Mouse (Mus musculus) 3T3-L1 (cell line): ENCODE measurements around the gene Yipf4.
"Not testable (repeated sequence)": the region's sequence is repeated elsewhere in the genome, so short reads cannot be mapped to it uniquely, and the experiment has no call there.

Source experiments
- DNase-seq: peaks from one replicate; pipeline ENCODE4 v3.0.0-alpha.2; 2015; ENCODE audit warnings: low read depth, low spot score

Gene Yipf4

DNA sequence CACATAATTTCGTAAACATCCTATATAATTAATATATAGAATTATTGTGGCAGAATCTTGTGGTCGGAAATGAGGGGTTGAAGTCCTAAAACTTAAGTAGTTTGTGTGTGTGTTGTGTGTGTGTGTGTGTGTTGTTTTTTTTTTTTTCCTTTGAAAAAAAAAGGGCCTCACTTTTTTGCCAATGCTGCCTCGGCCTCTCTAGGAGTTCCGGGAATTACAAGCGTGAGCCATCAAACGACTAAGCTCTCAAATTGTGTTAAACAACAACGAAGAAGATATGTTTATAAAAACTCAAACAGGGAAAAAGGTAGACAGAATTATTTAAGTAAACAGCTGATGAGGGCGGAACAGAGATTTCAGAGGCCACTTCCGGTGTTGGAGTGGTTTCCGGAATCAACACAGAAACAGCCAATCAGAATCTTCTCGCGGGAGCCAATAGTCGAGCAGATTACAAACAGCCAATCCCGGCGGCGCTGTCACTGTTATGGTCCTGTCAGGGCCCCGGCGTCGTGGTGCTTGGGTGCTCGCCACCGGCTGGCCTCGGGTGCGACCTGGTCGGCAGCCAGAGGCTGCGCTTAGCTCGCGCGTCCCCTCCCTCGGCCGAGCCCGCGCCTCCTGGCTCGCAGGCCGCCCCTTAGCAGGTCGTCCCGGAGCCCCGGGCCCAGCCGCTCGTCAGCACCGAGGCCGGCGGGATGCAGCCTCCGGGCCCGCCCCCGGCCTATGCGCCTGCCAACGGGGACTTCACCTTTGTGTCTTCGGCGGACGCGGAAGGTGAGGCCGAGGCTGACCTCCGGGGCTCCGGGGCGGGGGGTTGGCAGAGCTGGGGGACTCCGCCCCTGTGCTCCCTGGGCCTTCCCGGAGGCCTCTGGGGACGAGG is at the start of gene Yipf4:
Gene Yipf4, plus strand, starts transcription at position 470 of the 877 bp plus-strand sequence.
- DNase-seq: peak; percentile 99

DNA sequence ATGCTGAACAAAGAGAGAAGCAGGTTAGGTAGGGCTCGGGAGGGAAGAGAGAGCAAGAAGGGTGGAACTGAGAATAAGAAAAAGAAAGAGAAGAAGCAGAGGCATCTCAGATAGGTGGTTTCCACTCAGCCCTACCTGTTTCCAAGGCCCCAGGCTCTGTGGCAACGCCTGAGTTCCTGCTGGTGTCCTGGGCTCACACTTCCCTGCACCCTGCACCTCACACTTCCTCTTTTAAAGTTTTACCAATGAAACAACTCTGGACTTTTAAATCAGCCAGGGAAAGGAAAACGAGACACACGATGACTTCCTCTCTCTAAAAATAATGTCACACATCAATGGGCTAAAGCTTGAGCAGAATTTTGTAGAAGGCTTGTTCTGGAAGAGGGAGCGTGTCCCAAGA is 48.8 kb upstream of the Yipf4 start:
- no peak for DNase-seq

DNA sequence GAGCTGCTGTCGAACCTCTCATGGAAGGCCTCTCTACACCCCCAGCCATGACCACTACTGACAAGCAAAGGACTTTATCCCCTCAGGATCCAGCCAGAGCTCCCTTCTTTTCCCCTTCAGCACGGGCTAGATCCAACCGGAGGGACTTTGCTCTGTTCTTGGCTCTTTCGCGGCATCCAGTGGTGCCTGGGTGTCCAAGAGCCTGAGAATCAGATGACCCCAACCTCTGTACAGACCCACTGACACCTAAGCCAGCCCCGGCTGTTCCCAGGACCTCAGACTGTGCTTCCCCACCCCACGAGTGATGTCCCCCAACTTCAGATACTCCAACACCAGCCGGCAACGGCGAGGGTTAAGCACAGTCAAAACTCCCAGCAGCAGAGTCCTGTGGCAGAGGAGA is 39.5 kb upstream of the Yipf4 start:
- no peak for DNase-seq

- no peak for DNase-seq
Measured at GRCm38 (mm10) chr17:74453928-74454327, 35.4 kb upstream of the Yipf4 start.

GRCm38 (mm10) chr17:74454660-74455059 is 34.6 kb upstream of the Yipf4 start:
- no peak for DNase-seq

GRCm38 (mm10) chr17:74455426-74455825 is 33.9 kb upstream of the Yipf4 start:
- DNase-seq: no peak

- no peak for DNase-seq
Measured at GRCm38 (mm10) chr17:74456825-74457224, 32.5 kb upstream of the Yipf4 start.

GRCm38 (mm10) chr17:74457972-74458677 is 31.2 kb upstream of the Yipf4 start:
- no peak for DNase-seq

GRCm38 (mm10) chr17:74458711-74459408 is 30.4 kb upstream of the Yipf4 start, which contains the start of gene Nlrc4:
Gene Nlrc4, minus strand, starts transcription at chr17:74459142.
- no peak for DNase-seq

DNA sequence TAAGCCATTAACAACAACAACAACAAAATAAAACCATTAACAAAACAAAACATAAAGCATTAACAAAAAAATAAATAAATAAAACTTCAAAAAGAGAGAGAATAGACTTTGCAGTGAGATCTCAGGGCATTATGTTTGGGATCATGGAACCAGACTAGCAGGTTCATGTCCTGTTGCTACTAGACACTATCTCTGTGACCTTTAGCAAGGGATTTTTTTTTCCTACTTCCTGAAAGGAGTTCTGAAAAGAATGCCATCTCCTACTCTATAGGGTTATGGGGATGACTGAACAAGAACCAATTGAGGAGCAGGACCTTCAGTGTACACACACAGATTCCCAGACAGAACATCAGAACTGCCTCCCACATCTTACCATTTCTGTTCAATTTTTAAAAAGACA is 25.8 kb upstream of the Yipf4 start:
- no peak for DNase-seq

DNA sequence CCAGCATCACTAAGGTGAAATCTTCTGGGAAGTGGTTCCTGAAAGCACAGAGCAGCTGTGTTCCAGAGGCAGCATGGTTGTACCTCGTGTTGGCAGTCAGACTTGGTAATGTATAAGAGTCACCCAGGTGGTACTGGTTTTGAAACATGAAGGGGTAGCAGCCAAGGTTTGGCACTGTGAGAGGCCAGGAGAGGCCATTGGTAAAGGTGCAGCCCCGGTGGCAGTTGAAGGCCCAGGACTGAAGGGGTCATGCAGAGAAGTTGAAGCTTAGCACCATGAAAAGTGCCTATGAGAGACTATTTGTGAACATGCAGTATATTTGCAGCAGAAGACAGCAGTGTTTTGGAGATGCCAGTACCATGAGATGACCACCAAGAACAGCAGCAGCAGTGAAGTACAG is 21.3 kb upstream of the Yipf4 start:
- not testable (repeated sequence) for DNase-seq

DNA sequence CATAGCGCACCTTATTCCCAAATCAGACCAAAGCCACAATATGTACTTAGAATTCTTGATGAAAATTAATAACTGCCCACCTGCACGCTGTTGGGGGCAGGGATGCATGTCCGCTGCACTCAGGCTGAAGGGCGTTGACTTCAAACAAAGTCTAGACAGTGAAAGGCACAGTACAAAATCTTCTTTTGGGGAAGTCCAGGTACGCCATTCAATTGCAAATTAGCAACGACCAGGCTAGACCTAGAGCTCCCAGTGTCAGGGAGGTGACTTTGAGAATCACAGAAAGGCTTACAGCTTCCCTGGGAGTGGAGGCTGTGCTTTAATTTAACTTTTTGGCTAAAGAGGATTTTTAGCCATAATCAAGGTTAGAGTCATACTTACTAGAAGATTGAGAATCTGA is 19.2 kb upstream of the Yipf4 start:
- not testable (repeated sequence) for DNase-seq

DNA sequence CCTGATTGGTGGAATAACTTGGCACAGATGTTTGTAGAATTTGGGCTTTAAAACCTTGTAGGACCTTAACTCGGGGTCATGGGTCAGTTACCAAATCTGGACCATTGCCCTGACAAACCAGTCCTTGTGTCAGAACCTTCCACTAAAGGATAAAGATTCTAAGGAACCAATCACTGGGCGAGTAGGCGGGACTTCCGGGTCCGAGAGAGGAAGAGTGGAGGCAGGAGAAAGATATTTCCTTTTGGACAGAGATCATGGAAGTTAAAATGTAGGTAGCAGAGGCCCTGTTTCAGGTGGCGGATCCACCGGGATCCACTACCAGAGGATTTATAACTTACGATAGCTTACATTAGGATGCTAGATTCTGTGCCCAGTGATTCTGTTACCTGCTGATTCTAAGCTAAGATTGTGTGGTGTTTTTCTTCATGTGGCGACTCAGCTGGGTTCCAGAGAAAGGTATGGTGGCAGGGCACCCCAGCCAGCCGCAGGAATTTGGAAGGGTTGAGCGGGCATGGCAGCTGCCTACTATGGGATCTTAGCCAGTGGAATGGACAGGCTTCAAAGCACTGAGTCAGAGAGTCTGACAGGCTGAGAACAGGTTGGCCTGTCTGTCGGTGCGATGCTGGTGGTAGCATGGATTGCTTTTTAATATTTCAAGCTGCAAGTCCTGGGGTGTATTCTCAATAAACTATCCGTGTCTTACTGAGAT is 8.8 kb upstream of the Yipf4 start:
- DNase-seq: no peak

DNA sequence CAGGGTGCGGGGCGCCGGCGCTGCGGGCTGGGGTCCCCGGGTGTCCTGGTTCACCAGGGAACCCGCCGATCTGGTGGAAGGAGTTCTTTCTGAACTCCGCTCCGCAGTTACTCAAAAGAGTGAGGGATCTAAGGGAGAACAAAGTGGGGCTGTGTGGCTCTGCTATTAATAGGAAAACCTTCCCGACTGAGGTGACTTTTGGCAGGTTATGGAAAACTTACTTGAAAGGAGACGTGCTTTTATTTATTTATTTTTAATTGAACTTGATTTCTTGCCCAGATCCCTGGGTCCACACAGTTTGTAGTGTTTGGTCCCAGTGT is 568 bp downstream of the Yipf4 start:
- DNase-seq: peak; percentile 37

- DNase-seq: no peak
Measured at GRCm38 (mm10) chr17:74491565-74491964, 2.3 kb downstream of the Yipf4 start.

DNA sequence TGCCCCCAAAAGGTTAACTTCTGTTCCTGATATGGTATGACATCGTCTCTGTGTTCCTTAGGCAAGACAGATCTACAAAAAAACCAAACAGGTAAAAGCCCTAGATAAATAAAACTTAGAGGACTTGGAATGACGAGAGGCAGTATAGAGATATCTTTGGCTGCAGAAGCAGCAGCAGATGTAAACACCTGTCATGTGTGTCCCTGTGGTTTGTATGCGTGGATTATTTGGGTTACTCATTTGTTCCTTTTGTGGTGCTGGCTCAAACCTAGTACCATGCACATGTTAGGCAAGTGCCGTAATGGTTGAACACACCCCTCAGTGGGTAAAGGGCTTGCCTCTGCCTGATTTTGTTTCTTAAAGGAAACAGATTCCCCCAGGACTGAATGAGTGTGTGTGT is 10.9 kb downstream of the Yipf4 start:
- DNase-seq: no peak

DNA sequence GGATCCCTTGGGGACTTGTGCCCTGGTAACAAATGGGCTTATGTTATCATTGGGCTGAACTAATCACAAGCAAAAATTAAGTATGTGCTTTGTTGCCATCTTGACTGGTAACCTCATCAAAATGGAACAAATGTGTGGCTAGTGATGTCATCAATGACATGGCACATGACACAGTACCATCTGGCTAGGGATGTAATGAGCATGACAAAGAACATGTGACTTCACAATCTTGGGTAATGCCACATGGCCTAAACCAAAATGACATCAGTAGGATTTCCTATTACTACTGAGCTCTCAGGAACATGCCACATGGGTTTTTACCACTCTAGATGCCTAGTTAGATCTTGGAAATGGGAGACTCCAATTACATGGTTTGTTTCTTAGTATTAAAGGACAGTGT is 11.8 kb downstream of the Yipf4 start:
- no peak for DNase-seq

DNA sequence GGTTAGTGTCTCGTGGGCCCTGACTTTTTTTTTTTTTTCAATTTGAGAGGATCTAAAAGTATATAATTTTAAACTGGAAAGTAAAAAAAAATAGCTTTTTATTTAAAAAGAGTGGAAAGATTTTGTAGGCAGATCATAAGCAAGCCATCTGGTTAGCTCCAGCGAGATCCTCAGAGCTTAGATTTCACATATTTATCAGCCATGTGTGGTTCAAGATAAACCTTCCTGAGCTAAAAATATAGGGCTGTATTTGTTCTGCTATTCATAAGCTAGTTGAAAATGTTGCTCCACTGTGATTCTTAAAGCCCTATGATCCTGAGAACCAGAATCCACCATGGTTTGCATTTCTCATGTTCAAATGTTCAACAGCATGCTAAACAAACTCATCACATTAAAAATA is 18.6 kb downstream of the Yipf4 start:
- no peak for DNase-seq

GRCm38 (mm10) chr17:74508600-74508999 is 19.3 kb downstream of the Yipf4 start:
- DNase-seq: no peak

- DNase-seq: no peak
Measured at GRCm38 (mm10) chr17:74512308-74512707, 23.0 kb downstream of the Yipf4 start.

GRCm38 (mm10) chr17:74522797-74523723 is 33.8 kb downstream of the Yipf4 start:
- DNase-seq: peak; percentile 61
